Mouse (Mus musculus): Measurements from ENCODE around the gene Zfp362.

DNA sequence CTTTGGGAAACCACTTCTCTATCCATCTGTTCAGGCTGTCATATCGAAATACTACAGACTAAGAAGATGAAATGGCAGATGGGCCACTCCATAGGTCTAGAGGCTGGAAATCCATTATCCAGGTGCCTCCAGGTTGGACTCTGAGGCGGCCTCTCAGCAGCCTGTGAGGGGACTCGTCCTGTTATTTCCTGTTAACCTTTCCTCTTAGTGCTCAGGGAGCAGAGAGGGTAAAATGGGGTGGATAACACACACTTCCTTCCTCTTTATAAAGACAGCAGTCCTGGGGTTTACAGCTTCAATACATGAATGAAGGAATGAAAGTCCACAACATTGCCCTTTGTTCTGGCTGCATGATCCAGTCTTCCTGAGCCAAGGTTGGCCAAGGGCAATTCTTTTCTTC is 18.3 kb upstream of the Zfp362 start:
- TF ChIP-seq CTCF (IDR thresholded peaks at IDR 0.05; ENCODE audit: control insufficient read depth, insufficient read depth, insufficient read length), result no peak
- TF ChIP-seq CEBPB (IDR thresholded peaks at IDR 0.05; ENCODE audit: low read depth), result no peak
- no peak for TF ChIP-seq MYOD1 (IDR thresholded peaks at IDR 0.05; ENCODE audit: control insufficient read depth, insufficient read length, low read depth)
- TF ChIP-seq MYOG (IDR thresholded peaks at IDR 0.05; ENCODE audit: control insufficient read depth, extremely low read depth, insufficient read length), result no peak

Data from C2C12 (cell line).